Mouse (Mus musculus) liver, embryonic 15.5 days (tissue): ENCODE measurements around the gene Exoc3l. TPM values are rescaled to one million over a fixed set of nuclear protein-coding genes. Genes with fewer than 3 reads are reported as not detected.

Experiments
- ATAC-seq: fragments of 200-750 bp; cut with Nextera tagmentation; 2 replicates; pipeline ENCODE4 v1.8.0; 2017; ENCODE audit warnings: moderate number of reproducible peaks, mild to moderate bottlenecking, moderate library complexity; ENCODE audit not compliant: insufficient read depth
- H3K27ac ChIP-seq: fragments of 300-500 bp; sonication (generic); replicated peaks from 2 replicates; pipeline ENCODE4 v1.5.1; 2015; ENCODE audit warnings: mild to moderate bottlenecking, inconsistent platforms
- H3K27me3 ChIP-seq: fragments of 300-500 bp; sonication (generic); 2 replicates; pipeline ENCODE4 v1.6.1; 2015; ENCODE audit warnings: mild to moderate bottlenecking, inconsistent platforms
- H3K36me3 ChIP-seq: fragments of 300-500 bp; sonication (generic); replicated peaks from 2 replicates; pipeline ENCODE4 v1.6.1; 2015; ENCODE audit warnings: moderate library complexity, mild to moderate bottlenecking, inconsistent platforms
- H3K4me1 ChIP-seq: fragments of 300-500 bp; sonication (generic); replicated peaks from 2 replicates; pipeline ENCODE4 v1.6.1; 2015; ENCODE audit warnings: inconsistent platforms
- H3K4me2 ChIP-seq: fragments of 300-500 bp; sonication (generic); 2 replicates; pipeline ENCODE4 v1.6.1; 2015; ENCODE audit warnings: moderate library complexity, mild to moderate bottlenecking, inconsistent platforms
- H3K4me3 ChIP-seq: fragments of 300-500 bp; sonication (generic); replicated peaks from 2 replicates; pipeline ENCODE4 v1.5.1; 2015; ENCODE audit warnings: mild to moderate bottlenecking, inconsistent platforms
- H3K9ac ChIP-seq: fragments of 300-500 bp; sonication (generic); 2 replicates; pipeline ENCODE4 v1.6.1; 2015; ENCODE audit warnings: moderate library complexity, mild to moderate bottlenecking, inconsistent platforms
- H3K9me3 ChIP-seq: fragments of 300-500 bp; sonication (generic); replicated peaks from 2 replicates; pipeline ENCODE4 v1.6.1; 2016; ENCODE audit warnings: inconsistent platforms
- WGBS: fragments of 180-500 bp; shearing (Covaris S2); methylation state at CpG from one replicate; pipeline ENCODE4 v1.1.7; 2015; ENCODE audit warnings: mixed read lengths; ENCODE audit not compliant: insufficient replicate concordance; 5-methylcytosine and 5-hydroxymethylcytosine counted together
- polyA plus RNA-seq: library from polyadenylated mRNA; unstranded; fragments of >200 nt; fragmentation: Nextera tagmentation; extraction: Ambion mirVana; gene quantifications from 2 replicates; pipeline ENCODE4 v1.2.1, GENCODE M21; 2015

Exoc3l gene
- polyA plus RNA-seq: 6.0 and 6.7 TPM in 2 replicates

DNA sequence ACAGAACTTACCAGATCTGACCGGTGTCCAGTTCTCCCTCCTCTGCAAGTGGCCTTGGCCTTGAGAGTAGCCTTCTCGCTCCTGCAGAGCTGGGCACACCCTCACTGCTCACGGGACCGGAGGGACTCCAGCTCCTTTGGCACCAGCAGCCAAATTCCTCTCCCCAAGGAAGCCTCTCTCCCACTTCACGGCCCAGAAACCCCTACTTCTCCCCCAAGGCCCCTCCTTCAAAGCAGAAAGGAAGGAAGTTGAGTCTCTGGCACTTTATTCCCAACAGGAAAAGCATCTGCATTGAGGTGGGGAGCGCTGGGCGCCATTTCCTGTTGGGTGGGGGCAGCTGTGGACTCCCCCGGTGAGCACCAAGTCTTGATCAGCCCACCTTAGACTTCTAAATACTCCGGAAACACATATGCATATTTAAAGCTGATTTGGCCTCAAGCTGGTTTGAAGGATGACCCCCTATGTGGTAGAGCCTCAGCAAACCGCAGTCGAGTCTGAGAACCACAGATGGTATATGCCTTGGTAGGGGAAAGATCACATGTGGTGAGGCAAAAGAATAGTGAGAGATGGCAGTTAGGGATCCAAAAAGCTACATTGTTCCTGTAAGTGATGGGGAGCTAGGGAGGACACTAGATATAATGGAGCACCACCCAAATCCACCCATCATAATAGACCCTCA is at the start of gene Exoc3l:
TSS of gene Exoc3l (minus strand) at position 207 of the 679 bp plus-strand sequence.
- ATAC-seq: no peak
- H3K4me3 ChIP-seq: peak within 1 kb of the TSS; percentile 77
- no peaks in the 10 kb centered on the region for H3K9me3 ChIP-seq
- peaks cover 6% of the 10 kb centered on the region for H3K27me3 ChIP-seq
- H3K4me1 ChIP-seq: peaks cover 50% of the 10 kb centered on the region
- peak within 1 kb of the TSS; percentile 80 for H3K4me2 ChIP-seq
- 30% methylated on average over 11 of the region's 11 CpGs for WGBS
- H3K9ac ChIP-seq: peak within 1 kb of the TSS; percentile 88
- H3K36me3 ChIP-seq: peaks cover 24% of the 10 kb centered on the region
- peak within 1 kb of the TSS; percentile 98 for H3K27ac ChIP-seq

DNA sequence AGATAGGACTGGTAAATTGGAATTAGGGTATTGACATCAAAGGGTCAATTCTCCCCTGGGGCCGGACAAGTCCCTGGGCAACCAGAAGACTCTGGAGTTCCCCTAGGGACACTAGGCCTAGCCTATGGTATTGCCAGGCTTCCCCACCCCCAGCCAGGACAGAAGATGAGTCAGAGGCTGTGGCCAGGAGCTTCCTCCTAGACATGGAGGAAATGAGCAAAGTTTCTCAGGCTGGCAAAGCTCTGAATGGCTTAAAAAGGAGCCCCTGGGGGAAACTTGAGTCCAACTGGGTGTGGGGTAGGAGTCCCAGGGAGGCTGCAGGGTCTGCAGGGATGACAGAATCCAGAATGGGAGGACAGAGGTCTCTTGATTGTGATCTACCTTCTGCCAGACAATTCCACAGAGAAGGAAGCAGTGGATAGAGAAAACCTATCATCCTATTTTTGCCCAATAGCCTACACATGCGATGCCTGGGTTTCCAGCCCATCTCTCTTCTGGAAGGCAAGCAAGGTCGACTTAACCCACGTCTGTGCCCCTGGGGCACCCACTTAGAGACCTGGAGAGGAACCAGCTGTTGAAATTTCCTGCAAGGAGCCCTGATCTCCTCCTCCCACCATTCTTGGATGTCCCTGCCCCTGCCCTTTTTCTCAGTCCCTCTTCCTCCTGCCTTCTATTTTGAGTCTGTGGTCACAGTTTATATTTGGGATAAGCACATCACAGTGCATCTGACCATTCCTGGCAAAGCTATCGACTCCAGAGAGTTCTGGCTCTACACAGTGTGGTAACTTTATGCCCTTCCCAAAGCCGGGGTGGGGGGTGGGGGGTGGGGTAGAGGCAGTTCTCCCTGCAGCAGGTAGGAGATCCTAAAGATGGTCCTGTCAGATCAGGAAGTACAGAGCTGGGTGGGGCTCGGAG is 49.4 kb upstream of the Exoc3l start:
- Histone ChIP-seq H3K4me2 (peak overlapping the region; percentile 35), H3K4me1 (peaks cover 71% of the 10 kb centered on the region), H3K27ac (0 out of 2 replicates have a peak overlapping the region, but pooled peaks have one; percentile 24), H3K9ac (no peak overlapping the region), H3K9me3 (no peaks in the 10 kb centered on the region), H3K27me3 (peaks cover 58% of the 10 kb centered on the region), H3K4me3 (no peak overlapping the region), H3K36me3 (no peaks in the 10 kb centered on the region)
- 33% methylated on average over 7 of the region's 7 CpGs for WGBS
- ATAC-seq: no peak

DNA sequence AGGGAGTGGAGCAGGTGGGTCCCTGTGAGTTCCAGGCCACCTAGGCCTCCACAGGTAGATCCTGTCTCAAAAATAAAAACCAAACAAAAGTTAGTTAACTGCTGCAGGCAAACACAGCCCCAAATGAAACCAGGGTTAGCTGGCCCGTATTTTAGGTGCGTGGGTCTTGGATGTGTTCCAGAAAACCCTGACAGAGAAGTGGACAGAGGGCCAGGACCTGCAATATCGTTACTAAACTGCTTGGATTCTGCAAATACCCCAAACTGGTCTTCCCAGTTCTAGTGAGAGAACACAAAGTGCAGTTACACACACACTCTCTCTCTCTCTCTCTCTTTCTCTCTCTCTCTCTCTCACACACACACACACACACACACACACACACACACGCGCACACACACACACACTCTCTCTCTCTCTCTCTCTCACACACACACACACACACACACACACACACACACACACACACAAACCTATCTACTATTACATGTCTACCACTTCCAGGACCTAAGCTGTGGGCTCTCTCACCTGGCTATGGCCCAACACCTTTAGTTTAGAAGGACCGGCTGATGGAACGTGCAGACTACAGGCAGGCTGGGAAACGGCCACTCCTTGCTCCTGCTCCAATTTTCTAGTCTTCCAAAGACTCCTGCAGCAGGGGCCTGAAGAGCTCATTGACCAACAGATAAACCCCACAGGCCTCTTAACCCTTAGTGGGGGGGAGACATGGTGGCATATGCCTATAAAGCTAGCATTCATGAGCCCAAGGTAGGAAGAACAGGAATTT is 48.1 kb upstream of the Exoc3l start:
- 59% methylated on average over 8 of the region's 8 CpGs for WGBS
- no peak overlapping the region for H3K4me2 ChIP-seq
- H3K9ac ChIP-seq: no peak overlapping the region
- H3K27me3 ChIP-seq: peaks cover 45% of the 10 kb centered on the region
- H3K9me3 ChIP-seq: no peaks in the 10 kb centered on the region
- H3K4me3 ChIP-seq: no peak overlapping the region
- ATAC-seq: no peak
- H3K4me1 ChIP-seq: peaks cover 80% of the 10 kb centered on the region
- H3K27ac ChIP-seq: no peak overlapping the region
- no peaks in the 10 kb centered on the region for H3K36me3 ChIP-seq

DNA sequence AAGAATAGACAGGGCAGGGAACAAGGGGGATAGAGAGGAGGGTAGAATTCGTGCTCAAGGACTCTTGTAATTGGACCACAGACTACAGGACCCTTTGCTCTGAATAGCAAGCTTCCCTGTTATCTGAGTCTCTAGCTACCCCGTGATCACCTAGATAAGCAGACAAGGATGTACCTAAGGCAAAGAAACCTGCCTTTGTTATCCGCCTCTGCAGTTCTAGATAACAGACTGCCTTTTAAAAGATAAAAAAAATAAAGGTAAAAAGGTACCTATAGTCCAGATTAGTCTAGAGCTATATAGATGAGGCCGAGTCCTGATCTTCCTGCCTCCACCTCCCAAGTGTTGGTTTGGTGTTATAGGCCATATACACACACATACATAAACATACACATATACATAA is 46.9 kb upstream of the Exoc3l start:
- peaks cover 32% of the 10 kb centered on the region for H3K27me3 ChIP-seq
- H3K27ac ChIP-seq: no peak overlapping the region
- peaks cover 74% of the 10 kb centered on the region for H3K4me1 ChIP-seq
- H3K4me3 ChIP-seq: no peak overlapping the region
- H3K36me3 ChIP-seq: no peaks in the 10 kb centered on the region
- WGBS: 40% methylated on average over 4 of the region's 4 CpGs
- no peaks in the 10 kb centered on the region for H3K9me3 ChIP-seq
- H3K9ac ChIP-seq: no peak overlapping the region
- ATAC-seq: no peak
- H3K4me2 ChIP-seq: no peak overlapping the region

DNA sequence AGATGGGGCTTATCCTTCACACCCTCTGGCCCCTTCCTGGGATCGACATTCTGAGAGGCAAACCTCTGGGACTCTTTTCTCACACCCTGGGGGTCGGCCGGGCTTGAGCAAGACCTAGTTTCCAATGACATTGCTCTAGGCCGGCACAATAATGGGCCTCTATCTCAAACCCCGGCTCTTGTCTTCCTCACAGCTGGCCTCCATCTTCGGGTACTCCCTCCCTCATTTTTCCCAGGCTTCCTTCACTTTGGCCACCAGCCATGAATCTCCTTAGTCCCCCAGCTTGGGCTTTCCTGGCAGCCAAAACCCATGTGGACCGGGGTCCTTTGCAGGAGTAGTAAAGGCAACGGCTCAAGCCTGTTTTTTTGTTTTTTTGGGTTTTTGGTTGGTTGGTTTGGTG is 45.5 kb upstream of the Exoc3l start:
- Histone ChIP-seq H3K27me3 (peaks cover 19% of the 10 kb centered on the region), H3K27ac (0 out of 2 replicates have a peak overlapping the region, but pooled peaks have one; percentile 2), H3K4me3 (no peak overlapping the region), H3K36me3 (peaks cover 4% of the 10 kb centered on the region; the same call in 1 of the 2 replicates), H3K4me1 (peaks cover 60% of the 10 kb centered on the region), H3K9me3 (no peaks in the 10 kb centered on the region), H3K9ac (no peak overlapping the region), H3K4me2 (no peak overlapping the region)
- 57% methylated on average over 8 of the region's 8 CpGs for WGBS
- ATAC-seq: no peak

DNA sequence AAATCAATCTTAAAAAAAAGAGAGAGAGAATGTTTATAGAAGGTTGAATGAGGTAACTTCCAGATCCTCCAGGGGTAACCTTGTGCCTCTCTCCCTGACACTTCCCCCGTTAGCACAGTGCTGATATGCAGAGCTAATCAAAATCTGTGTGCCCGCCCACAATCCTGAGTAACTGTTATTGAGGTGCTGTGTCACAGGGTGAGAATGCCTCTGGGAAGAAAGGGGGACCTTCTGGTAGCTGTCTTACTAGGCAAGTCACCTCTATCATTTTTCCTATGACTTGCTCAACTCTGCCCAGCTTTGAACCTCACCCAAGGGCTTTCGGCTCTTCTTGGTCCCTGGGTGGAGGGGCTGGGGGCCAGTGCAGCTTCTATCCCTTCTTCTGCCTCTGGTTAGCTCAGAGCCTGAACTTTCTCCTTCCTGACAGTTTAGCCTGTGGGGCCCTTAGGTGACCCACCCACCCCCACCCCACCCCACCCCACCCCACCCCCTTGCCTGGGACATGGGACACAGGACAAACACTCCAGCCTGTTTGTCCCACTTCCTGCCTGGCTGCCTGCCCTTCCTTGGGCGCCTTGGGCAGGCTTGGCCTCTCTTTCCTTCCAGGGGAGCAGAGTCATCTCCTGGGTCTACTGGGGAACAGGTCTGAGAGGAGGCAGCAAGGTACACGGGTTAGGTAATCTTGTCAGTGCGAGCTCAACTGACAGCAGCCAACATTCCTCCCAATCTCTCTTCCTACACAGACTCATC is 44.2 kb upstream of the Exoc3l start:
- WGBS: 36% methylated on average over 6 of the region's 6 CpGs
- peaks cover 48% of the 10 kb centered on the region for H3K4me1 ChIP-seq

DNA sequence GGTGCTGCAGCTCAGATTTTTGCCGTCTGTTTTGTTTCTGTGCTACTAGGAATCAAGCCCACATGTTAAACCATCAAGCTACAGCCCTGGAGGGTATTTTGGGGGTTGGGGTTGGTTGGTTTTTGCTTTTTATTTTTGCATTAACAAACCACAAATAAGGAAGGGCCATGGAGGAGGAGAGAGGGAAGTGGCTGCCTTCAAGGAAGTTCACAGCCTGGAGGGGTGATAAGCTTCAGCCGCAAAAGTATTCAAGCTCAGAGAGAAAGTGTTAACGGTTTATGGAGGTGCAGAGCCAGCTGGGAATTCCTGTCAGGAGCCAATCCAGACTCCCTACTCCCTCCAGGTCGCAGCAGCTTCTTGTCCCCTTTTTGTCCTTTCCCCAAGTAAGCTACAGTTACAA is 43.1 kb upstream of the Exoc3l start:
- ATAC-seq: no peak
- no peaks in the 10 kb centered on the region for H3K9me3 ChIP-seq
- H3K27me3 ChIP-seq: no peaks in the 10 kb centered on the region
- H3K4me1 ChIP-seq: peaks cover 39% of the 10 kb centered on the region
- 8% methylated on average over 4 of the region's 4 CpGs for WGBS
- H3K9ac ChIP-seq: no peak overlapping the region
- H3K4me3 ChIP-seq: no peak overlapping the region
- H3K27ac ChIP-seq: peak overlapping the region; percentile 5
- peaks cover 16% of the 10 kb centered on the region for H3K36me3 ChIP-seq
- peak overlapping the region; percentile 25; the same call in 1 of the 2 replicates for H3K4me2 ChIP-seq

More for the DNA sequence above, 44.2 kb upstream of the Exoc3l start:
- Histone ChIP-seq H3K4me2 (no peak overlapping the region), H3K4me3 (no peak overlapping the region), H3K9me3 (no peaks in the 10 kb centered on the region), H3K9ac (no peak overlapping the region), H3K27ac (no peak overlapping the region), H3K27me3 (peaks cover 5% of the 10 kb centered on the region; the same call in 1 of the 2 replicates), H3K36me3 (peaks cover 13% of the 10 kb centered on the region)
- ATAC-seq: peak; percentile 46; the same call in 1 of the 2 replicates

DNA sequence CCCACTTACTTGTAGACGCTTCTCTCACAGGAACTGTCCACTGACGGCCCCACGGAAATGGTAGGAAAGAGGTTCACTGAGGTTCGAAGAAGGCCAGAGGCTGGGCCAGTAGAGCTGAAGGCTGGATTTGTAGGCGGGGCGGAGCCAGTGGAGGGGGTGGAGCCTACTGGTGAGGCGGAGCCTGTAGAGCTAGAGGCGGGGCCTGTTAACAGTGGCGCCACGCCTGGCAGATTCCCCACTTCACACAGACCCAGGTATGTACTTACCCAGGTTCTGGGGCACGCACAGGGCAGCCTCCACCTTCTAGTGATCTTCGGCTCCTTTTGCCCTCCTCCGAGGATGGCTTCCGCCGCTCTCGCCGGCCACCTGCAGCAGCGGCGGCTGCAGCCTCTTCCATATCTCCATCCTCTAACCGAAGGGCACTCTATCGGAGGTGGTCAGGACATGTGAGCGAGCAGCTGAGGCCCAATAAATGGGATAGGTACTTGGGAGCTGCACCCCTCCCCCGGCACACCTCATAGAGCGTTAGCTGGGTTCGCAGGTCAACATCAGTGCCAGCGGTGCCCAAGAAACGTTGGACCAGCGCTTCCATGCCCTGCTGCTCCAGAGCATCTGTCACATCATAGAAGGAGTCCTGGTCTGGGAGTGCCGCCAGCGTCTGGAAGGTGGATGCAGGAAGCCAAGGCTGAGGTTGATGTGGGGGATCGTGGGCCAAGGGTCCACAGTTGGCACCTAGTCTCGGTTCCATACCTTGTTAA is 40.7 kb upstream of the Exoc3l start:
- H3K9me3 ChIP-seq: no peaks in the 10 kb centered on the region
- no peak overlapping the region for H3K27ac ChIP-seq
- ATAC-seq: no peak
- H3K27me3 ChIP-seq: no peaks in the 10 kb centered on the region
- H3K4me1 ChIP-seq: peaks cover 28% of the 10 kb centered on the region
- no peak overlapping the region for H3K9ac ChIP-seq
- H3K4me3 ChIP-seq: no peak overlapping the region
- WGBS: 83% methylated on average over 32 of the region's 32 CpGs
- peaks cover 31% of the 10 kb centered on the region for H3K36me3 ChIP-seq
- no peak overlapping the region for H3K4me2 ChIP-seq

DNA sequence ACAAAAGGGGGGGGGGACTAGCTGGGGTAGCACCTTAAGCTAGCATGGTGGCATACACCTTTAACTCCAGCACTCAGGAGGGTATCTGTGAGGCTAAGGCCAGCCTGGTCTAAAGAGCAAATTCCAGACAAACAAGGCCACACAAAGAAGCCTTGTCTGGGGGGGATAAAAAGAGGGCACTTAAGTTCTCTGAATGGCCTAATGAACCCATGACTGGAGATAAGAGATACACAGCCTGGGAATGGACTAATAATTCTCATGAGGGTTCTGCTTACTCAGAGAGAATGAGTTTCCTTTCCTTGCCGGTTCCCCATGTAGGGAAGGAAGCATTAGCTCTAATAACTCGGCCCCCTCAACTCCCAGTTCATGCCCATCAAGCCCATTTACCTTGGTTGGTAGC is 36.6 kb upstream of the Exoc3l start:
- no peak for ATAC-seq
- Histone ChIP-seq H3K4me1 (peaks cover 5% of the 10 kb centered on the region), H3K9me3 (no peaks in the 10 kb centered on the region), H3K4me3 (no peak overlapping the region), H3K36me3 (peaks cover 69% of the 10 kb centered on the region), H3K4me2 (no peak overlapping the region), H3K27me3 (no peaks in the 10 kb centered on the region), H3K27ac (no peak overlapping the region), H3K9ac (no peak overlapping the region)
- WGBS: 67% methylated on average over 2 of the region's 2 CpGs

DNA sequence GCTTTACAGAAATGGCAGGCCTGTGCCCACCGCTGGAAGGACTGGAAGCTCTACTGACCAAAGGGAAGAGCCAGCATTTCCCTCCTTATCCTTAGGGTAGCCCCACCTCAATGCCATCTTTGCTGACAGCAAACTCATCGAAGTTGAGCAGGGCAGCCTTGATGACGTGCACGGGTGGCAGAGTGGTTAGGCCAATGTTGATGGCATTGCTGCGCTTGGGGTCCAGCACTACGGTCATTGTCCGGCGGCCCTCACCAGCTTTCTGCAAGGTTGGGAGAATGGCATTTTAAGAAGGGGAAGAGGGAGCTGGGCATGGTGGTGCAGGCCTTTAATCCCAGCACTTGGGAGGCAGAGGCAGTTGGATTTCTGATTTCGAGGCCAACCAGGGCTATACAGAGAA is 36.0 kb upstream of the Exoc3l start:
- no peak for ATAC-seq
- Histone ChIP-seq H3K36me3 (peaks cover 72% of the 10 kb centered on the region), H3K4me1 (peaks cover 11% of the 10 kb centered on the region), H3K9ac (no peak overlapping the region), H3K9me3 (no peaks in the 10 kb centered on the region), H3K27ac (no peak overlapping the region), H3K4me2 (no peak overlapping the region), H3K4me3 (no peak overlapping the region), H3K27me3 (no peaks in the 10 kb centered on the region)
- WGBS: 90% methylated on average over 9 of the region's 9 CpGs
